Mouse (Mus musculus): ENCODE results near the gene Ubxn11.

Ubxn11 gene

DNA sequence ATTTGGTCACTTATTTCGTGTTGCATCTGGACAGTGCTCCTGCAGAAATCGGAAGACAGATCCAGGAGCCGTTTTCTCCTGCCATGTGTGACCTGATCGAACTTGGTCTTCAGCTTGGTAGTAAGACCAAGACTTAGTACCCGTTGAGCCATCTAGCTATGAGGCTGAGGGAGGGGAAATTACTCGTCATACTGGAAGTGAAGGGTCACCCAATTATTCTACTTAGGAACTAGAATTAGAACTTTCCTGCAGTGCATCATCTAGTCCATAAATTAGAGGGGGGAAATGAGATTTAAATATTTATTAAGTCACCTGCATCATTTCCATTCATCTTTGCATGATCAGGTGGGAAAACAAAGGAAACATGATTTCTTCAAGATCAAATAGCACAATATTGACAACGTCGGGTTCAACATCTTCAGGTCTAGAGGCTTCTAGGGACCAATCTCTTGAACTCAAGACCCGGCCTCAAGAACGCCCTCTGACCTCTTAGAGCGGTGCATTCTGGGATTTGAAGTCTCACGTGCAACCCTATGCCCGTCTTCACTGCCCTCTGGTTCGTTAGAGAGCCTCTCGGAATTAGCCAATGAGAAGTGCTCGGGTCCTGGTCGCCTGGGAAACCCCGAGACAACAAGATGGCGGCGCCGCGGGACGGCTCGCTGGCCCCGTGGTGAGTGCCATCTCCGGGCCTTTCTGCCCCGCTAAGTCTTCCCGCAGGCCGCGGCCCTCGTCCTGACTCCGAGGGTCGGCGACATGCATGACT is at the start of gene Ubxn11:
Gene Ubxn11, plus strand, starts transcription at position 592 of the 763 bp plus-strand sequence.
- DNase-seq (ENCODE audit: low spot score in 2 of 2) = peak; percentile 77 to 82

DNA sequence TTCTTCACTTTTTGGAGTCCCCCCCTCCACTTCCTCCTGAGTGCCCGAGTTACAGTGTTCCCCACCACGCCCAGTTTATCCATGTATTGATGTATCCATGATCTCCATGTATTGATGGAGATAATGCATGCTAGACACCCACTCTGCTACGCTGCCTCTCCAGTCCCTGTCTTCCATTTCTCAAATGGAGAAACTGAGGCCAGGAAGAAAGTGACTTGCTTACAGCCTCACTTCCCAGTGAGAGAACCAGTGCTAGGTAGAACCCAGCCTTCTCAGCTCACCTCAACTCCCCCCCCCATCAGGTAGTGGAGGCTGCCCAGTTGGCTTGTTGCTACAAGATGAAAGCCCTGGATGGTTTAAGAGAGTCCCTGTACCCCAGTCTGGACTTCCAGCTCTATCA is 48.8 kb upstream of the Ubxn11 start, which contains the start of gene Zfp683:
Gene Zfp683, plus strand, starts transcription at position 301 of the 400 bp plus-strand sequence.
- no peak for DNase-seq (ENCODE audit: low spot score in 2 of 2)

DNA sequence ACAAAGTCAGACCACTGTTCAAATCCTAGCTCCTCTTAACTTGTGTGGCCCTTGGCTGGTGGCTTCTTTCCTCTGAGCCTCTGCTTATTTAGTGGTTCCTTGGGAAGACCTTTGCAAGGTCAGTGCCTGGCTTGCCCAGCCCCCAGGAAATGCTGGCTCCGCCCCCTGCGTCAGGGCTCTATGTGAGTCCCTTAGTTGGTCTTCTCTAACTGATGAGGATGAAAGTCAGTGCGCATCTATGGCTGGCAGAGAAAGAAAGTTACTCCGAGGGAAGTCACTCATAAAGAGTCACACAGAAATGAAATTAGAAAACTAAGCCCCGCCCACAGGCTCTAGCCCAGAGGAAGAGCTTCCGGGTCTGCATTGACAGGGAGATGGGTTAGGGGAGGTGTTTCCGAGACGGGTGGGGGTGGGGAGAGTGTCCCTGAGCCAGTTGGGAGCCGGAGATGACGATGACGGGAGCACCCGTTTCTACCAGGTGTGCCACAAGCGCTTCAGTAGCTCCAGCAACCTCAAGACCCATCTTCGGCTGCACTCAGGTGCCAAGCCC is 44.1 kb upstream of the Ubxn11 start:
- DNase-seq (ENCODE audit: low spot score in 2 of 2) = no peak

DNA sequence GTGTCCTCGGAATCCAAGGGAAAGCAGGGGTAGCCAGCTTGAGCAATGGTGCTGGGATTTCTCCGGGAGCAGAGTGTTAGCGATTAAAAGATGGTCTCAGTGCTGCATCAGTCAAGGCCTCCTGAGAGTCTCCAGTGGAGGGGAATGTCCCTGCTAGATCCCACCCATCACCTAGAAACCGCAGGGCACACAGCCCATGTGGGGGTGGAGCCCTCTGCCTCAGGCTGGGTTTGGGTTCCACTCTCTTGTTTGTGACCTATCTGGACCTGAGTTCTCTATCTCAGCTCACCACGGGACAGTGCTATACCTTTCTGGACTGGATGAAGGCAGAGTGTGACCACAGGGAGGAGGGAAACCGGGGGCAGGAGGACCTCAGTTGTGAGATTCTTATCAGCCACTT is 43.5 kb upstream of the Ubxn11 start:
- no peak for DNase-seq (ENCODE audit: low spot score in 2 of 2)

DNA sequence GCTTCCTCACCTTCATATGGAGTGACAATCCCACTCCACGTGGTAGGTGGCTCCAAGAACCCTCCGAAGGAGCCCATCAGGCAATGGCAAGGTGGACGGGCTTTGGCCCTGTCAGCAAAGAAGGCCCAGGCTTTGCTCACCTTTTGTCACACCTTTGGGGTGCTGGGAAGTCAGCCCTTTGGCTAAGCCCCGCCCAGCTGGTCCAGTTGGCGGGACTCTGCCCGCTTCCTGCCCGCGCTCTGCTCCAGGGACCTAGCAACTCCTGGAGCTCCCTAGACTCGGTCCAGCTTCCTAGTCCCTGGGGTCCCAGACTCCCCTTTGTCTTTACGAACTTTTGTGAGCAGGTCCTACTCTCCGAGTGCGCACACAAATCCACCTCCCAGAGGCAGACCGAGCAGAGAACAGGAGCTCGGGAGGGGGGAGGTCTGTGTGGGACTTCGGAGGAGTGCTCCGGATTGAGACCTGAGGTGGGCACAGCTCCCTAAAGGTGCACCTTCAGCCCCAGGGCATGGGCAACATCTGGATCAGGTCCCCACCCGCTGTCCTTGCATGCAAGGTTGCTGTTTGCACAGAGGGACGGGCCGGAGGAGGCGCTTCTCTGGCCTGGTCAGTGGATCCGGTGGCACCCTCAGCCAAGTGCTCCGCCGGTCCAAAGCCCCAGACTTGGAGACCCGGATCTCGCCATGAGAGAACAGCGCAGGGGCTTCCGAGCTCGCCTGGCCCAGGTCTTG is 42.1 kb upstream of the Ubxn11 start, which contains the start of gene Crybg2:
Gene Crybg2, plus strand, starts transcription at position 681 of the 731 bp plus-strand sequence.
- DNase-seq (ENCODE audit: low spot score in 2 of 2) = no peak

DNA sequence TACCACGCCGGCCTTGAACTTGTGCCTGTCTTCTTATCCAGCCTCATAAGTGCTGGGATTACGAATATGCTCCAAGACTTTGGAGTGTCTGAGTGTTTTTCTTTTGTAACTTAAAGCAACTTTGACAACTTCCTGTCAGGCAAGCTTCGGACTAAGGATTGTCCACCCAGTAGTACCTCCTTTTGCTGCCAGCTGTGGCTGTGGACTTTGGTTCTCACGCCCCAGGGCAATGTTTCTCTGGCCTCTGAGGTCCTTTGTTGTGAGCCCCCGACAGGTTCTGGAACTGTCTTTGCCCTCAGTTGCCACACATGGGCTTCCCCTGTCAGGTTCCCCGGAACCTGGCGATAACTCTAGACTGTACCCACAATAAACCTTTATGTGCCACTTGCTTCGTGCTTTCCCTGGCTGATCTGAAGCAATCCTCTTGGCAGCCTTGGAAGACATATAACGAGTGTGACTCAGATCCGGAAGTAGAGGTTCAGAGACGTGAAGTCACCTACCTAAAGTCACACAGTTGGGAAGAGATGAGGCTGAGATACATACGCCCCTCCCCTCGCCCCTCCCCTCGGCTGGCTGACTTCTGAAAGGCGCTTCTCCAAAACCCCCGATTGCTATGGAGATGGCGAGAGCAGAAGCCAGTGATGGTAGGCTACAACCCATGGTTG is 41.1 kb upstream of the Ubxn11 start:
- DNase-seq (ENCODE audit: low spot score in 2 of 2) = no peak

DNA sequence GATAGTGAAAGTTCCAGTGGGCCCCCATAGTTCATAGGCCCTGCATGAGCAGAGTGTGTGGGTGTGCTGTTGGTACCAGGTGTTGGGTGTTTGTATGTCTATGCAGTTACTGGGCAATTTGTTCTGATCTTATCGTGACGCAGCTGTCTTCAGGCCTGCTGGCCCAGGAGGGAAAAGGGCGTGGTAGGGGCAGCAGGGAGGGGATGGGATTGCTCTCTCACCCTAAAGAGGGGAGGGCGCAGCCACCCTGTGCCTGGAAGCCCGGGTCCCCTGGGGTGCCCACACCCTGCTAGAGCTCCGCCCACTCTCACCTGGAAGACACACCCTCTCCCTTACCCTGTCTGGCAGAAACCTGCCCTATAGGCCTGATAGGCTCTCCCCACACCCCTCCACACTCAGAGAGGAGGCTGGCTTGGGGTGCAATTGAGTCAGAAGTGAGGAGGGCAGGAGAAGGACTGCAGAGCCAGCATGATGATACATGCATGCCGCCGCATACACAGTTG is 40.4 kb upstream of the Ubxn11 start:
- no peak for DNase-seq (ENCODE audit: low spot score in 2 of 2)

DNA sequence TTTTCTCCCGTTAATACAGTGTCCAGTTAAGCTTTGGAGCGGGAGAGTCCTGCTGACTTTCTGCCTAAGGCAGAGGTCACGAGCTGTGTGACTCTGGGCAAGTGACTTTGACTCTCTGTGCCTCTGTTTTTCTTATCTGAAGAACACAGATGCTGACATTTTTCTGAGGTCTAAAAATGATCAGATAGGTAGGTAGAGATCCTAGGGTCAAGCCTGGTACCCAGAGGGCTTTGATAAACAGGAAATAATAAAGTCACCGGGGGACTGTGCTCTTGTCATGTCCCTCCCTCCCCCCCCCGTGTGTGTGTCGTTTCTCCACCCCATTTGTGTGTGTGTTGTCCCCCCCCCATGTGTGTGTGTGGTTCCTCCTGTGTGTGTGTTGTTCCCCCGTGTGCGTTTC is 39.8 kb upstream of the Ubxn11 start:
- DNase-seq (ENCODE audit: low spot score in 2 of 2) = no peak

DNA sequence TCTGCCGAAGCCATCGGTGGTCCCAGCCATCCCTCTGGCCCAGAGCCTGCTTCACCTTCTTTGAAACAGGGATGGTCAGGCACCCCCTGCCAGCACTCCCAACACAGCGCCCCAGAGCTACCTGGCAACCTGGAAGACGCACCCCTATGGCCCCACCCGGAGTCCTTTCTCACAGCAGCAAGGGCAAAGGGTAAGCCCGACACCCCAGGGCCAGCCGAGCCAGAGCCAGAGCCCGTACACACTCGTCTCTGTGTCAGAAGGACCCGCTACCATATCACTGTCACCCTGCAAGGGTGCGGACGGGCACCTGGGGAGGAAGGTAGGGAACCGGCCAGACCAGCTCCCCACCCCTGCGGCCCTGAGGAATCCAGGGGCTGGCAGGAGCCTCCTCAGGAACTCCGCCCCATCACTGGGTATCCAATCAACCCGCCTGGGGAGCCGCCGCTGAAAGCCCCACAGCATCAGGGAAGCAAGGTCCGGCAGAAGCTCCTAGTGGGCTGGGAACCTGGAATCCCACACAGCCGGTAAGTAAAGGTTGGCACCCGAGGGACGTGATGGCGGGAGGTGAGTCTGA is 36.9 kb upstream of the Ubxn11 start:
- peak in 1 of 2 experiments; percentile 41 for DNase-seq (ENCODE audit: low spot score in 2 of 2)

DNA sequence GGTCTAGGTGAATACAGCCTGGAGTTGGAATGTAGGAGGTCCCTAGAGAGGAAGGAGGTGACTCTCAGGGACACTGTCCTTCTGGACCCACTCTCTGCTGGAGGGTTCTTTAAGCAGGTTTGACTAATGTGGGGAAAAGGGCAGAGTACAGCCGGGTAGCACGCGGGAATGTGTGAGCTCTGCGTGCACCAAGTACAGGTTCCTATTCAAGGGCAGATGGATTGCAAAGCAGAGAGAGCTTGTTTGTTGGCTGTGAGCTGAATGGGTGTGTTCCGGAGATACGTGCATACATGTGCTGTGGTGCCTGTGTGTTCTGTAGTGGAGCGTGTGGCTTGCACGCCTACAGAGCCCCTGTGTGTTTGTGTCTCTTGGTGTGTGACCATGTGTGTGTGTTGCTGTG is 35.0 kb upstream of the Ubxn11 start:
- no peak for DNase-seq (ENCODE audit: low spot score in 2 of 2)

DNA sequence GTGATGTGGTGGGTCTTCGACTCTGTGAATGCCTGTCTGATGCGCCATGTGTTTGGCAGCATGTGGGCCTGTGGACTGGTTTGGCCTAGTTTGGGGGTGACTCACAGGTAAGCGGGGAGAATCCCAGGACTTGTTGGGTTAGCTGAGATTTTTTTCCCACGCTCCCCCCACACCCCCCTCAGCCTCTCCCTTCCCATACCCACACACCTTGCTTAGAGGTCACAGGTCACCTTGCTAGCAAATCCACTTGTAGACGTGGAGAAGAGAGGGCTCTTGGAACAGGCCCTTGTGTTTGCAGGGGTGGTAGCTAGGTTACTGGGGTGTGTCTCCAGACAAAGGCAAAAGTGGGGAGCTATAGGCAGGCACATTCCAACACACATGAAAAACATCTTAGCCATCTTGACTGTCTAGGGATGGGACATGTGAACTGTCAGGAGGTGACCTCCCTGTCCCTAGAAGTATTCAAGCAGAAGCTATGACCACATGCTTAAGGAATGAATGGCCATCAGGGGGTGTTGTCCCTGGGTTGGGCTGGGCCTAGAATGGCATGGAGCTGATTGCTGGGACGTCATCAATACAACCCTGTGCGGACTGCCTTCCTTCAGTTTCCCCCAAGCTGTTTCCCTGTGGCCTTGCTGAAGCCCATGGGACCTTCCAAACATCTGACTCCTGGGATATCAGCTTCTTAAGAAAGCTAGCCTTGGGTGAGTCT is 34.4 kb upstream of the Ubxn11 start:
- no peak for DNase-seq (ENCODE audit: low spot score in 2 of 2)

DNA sequence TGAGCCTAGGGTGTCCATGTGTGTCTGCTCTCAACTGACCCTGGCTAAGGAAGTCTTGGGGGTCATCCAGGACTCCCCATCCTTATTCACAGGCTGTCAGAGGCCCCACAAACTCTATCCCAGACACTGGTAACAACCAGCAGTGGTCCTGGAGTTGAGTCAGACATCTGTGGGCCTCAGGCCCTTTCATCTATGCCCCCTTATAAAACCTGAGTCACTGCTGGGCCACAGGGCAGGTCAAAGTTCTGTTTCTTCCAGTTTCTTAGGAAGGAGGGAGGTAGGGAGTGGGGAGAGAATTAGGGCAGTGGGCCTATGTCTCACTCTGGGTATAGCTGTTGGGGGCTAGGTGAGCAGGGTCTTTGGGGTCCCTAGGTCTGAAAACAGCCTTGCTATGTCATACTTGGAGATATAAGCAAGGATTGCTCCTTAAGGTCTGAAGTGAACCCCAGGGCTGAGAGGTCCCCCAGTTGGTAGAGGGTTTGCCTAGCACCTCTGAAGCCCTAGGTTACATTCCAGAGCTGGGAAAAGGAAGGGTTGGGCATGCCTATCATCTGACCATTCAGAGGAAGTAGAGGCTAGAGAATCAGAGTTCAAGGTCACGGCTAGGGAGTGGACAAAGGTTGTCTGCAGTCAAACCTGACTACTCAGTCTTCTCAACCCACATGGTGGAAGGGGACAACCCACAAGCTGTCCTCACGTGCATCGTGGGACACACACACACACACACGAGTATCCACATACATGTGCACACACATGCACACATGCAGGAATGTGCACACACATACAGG is 33.4 kb upstream of the Ubxn11 start:
- DNase-seq (ENCODE audit: low spot score in 2 of 2) = no peak

DNA sequence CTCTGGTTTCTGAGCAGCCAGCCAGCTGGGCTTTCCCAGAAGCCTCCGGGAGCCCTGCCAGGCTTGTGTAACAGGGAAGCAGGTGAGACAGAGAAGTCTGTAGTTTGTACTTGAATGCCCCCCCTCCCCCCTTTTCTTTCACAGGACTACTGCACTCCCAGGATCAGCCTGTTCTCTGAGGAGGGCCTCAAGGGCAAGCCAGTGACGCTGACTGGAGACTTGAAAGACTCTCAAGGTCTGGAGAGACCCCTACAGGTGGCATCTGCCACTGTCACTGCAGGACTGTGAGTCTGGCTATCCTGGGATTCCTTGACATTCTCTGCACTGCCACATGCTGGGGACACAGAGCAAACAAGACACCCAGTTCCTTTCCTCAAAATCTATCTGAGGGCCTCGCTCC is 23.7 kb upstream of the Ubxn11 start:
- peak in 1 of 2 experiments; percentile 44 for DNase-seq (ENCODE audit: low spot score in 2 of 2)

DNA sequence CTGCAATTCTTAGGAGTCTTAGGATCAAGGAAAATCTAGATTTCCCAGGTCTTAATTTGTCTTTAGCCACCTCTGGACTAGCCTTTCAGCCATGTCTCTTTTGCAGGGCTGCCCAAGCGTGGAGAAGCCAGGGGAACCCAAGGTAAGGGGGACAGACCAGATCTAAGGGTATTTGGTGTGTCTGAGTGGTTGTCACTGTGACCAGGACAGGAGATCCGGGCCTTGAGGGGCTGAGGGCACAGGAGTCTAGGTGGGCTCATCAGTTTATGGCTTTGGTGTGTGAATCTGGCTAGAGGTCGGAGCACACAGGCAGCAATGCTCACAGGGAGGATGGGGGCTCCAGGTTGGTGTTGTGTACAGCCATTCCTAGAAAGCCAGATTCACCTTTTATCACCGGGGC is 21.7 kb upstream of the Ubxn11 start:
- DNase-seq (ENCODE audit: low spot score in 2 of 2) = no peak

DNA sequence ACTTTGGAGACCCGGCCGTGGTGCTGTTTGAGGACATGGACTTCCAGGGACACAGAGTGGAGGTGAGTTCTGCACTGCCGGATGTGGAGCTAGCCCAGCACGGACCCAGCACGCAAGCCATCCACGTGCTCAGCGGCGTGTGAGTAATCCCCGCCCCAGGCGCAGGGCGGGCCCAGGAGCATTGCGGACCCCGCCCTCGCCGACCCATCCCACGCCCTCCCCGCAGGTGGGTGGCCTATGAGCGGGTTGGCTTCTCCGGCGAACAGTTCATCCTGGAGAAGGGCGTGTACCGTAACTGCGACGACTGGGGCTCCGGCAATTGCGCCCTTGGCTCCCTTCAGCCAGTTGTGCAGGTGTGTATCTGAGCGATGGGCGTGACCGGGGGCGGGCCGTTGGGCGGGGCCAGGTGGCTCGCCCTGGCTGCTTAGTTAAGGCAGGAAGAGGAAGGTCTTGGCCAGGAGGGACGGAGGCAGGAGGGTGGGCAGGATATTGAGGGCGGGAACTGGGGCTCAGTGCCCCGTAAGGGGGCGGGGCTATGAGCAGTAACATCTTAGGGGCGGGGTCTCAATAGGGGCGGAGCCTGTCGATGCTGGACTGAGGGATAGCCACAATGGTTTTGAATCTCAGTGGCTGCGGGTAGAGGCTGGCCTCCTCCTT is 20.5 kb upstream of the Ubxn11 start:
- DNase-seq (ENCODE audit: low spot score in 2 of 2) = peak; percentile 69 to 70

DNA sequence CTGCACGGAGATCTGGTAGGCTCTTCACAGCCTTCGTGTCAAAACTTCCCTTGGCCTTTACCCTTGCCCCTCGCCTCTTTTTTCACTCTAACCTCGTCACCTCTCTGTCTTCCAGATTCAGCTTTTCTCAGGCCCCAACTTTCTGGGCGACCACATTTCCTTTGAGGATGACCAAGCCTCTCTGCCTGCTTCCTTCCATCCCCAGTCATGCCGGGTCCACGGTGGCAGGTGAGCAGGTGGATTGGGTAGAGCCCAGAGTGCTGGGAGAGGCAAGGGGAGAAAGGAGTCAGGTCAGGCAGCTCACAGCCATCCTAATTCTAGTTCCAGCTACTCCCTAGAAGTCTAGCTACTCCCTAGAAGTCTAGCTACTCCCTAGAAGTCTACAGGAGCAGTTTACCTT is 19.9 kb upstream of the Ubxn11 start:
- DNase-seq (ENCODE audit: low spot score in 2 of 2) = peak in 1 of 2 experiments; percentile 57

DNA sequence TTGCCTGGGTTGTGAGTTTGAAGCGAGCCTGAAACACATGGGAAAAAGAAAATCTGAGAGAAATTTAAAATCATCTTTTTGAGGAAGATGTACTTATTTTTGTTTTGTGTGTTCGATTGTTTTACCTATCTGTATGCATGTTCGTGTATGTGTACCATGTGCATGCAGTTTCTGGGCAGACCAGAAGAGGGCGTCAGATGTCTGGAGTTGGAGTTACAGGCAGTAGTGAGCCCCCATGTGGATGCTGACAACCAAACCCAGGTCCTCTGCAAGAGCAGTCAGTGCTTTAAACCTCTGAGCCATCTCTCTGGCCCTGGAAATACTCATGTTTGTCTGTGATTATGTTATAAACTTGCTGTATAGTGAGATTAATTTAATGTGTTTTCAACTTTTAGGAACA is 17.4 kb upstream of the Ubxn11 start:
- no peak for DNase-seq (ENCODE audit: low spot score in 2 of 2)

DNA sequence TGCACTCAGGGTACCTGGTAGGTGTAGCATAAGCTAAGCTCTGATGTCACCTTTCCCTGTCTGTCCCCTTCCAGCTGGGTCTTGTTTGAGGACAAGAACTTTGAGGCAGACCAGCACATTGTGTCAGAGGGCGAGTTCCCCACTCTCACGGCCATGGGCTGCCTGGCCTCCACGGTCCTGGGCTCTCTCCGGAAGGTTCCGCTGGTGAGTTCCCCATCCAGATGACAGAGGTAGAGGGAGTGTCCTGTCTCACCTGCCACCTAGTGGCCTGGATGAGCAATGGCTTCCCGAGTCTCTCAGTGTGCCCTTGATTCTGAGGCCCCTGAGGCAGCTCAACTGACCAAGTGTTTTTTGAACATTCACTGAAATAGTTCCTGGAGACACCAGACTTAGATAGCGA is 15.0 kb upstream of the Ubxn11 start:
- no peak for DNase-seq (ENCODE audit: low spot score in 2 of 2)

DNA sequence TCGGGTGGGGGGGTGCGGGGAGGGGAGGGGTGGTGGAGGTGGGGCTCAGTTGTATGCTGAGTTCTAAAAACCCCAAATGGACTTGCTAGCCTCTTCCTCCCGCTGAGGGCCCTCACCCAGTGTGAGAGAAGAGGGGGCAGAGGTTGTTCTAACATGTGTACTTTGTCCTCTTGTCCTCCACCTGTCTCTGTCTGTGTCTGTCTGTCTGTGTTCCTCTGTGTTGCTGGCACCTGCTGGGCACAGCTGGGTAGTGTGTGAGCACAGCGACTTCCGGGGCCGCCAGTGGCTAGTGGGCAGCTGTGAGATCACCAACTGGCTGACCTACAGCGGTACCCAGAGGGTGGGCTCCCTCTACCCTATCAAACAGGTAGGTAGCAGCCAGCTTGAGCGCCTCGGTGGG is 13.3 kb upstream of the Ubxn11 start:
- no peak for DNase-seq (ENCODE audit: low spot score in 2 of 2)

All from urinary bladder, postnatal 4 days (tissue).